Mouse (Mus musculus): ENCODE results near the gene Dach1. TPM values are rescaled to one million over a fixed set of nuclear protein-coding genes. Genes with fewer than 3 reads are reported as not detected.

Dach1 gene
- polyA plus RNA-seq, 1 experiment = 0.23 TPM

DNA sequence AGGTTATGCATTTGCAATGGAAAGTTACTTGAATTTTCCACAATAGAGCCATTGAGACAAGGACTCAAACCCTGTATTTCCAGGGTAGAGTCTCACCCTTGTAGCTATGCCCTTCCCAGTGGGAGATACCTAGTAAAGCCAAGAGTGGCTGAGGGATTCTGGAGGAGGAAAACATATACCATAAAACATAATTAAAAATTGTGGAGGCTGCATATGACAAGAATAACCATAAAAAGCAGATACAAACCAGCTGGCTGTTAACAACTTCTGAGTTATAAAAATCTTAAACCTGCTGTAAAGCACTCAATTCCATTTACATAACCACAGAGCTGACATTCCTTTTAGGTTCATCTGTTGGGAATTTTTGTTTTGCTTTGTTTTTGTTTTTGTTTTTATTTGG is 171.0 kb downstream of the Dach1 start:
- no peak overlapping the region for H3K4me3 ChIP-seq (ENCODE audit: extremely low read depth, insufficient read depth, insufficient read length)
- H3K36me3 ChIP-seq (ENCODE audit: control insufficient read depth, insufficient read depth, low read length) = no peaks in the 10 kb centered on the region
- H3K27ac ChIP-seq (ENCODE audit: insufficient read depth, low read length) = no peak overlapping the region
- no peak for DNase-seq (ENCODE audit: low read depth in 1 of 2, low spot score in 2 of 2)
- H3K27me3 ChIP-seq (ENCODE audit: control insufficient read depth, insufficient read depth, low read length) = no peaks in the 10 kb centered on the region
- TF ChIP-seq CTCF (IDR thresholded peaks at IDR 0.05; ENCODE audit: extremely low read depth, insufficient read depth, insufficient read length, insufficient replicate concordance) = no peak
- no peak for TF ChIP-seq POLR2A (IDR thresholded peaks at IDR 0.05; ENCODE audit: low read depth, low read length)
- H3K4me1 ChIP-seq (ENCODE audit: control insufficient read depth, insufficient read depth, insufficient read length) = no peaks in the 10 kb centered on the region

DNA sequence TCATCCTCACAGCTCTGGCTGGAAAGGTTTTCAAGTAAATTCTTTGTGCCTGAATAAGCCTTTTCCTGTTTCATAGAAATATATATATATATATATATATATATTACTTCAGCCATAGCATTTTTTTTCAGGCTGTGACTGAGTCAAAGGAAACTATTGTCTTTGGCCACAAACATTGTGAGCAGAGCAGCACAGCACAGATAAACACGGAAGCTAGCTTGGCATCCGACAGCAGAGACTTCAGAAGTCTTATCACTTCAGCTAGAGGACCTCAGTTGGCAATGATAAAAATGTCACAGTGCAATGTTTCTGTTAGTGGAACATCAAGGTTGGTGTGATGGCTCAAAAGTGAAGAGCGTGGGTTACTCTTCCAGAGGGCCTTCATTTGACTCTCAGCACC is 186.3 kb downstream of the Dach1 start:
- no peak overlapping the region for H3K4me3 ChIP-seq (ENCODE audit: extremely low read depth, insufficient read depth, insufficient read length)
- H3K27me3 ChIP-seq (ENCODE audit: control insufficient read depth, insufficient read depth, low read length) = no peaks in the 10 kb centered on the region
- DNase-seq (ENCODE audit: low read depth in 1 of 2, low spot score in 2 of 2) = no peak
- H3K4me1 ChIP-seq (ENCODE audit: control insufficient read depth, insufficient read depth, insufficient read length) = no peaks in the 10 kb centered on the region
- WGBS = 70% methylated on average over 3 of the region's 3 CpGs
- TF ChIP-seq POLR2A (IDR thresholded peaks at IDR 0.05; ENCODE audit: low read depth, low read length) = no peak
- no peak for TF ChIP-seq CTCF (IDR thresholded peaks at IDR 0.05; ENCODE audit: extremely low read depth, insufficient read depth, insufficient read length, insufficient replicate concordance)
- H3K36me3 ChIP-seq (ENCODE audit: control insufficient read depth, insufficient read depth, low read length) = no peaks in the 10 kb centered on the region
- no peak overlapping the region for H3K27ac ChIP-seq (ENCODE audit: insufficient read depth, low read length)

DNA sequence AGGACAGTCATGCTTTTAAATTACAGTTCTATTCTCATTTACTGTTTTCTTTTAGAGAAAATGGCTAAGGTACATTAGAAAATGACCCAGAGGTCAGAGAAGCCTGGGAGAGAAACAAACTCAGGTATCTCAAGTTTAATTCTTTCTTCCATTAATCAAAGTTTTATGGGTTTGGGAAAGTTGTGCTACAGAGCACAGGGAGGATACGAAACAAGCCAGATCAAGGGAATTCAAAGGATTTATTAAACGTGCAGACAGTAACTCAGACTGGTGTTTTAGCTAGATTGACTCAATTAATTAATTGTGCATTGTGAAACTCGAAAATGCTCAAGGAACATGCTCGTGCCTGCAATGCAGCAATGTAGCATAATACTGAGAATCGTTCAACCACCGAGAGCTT is 186.9 kb downstream of the Dach1 start:
- no peaks in the 10 kb centered on the region for H3K27me3 ChIP-seq (ENCODE audit: control insufficient read depth, insufficient read depth, low read length)
- H3K27ac ChIP-seq (ENCODE audit: insufficient read depth, low read length) = no peak overlapping the region
- no peak for DNase-seq (ENCODE audit: low read depth in 1 of 2, low spot score in 2 of 2)
- H3K4me1 ChIP-seq (ENCODE audit: control insufficient read depth, insufficient read depth, insufficient read length) = no peaks in the 10 kb centered on the region
- WGBS = 83% methylated on average over 6 of the region's 6 CpGs
- H3K4me3 ChIP-seq (ENCODE audit: extremely low read depth, insufficient read depth, insufficient read length) = no peak overlapping the region
- TF ChIP-seq POLR2A (IDR thresholded peaks at IDR 0.05; ENCODE audit: low read depth, low read length) = no peak
- TF ChIP-seq CTCF (IDR thresholded peaks at IDR 0.05; ENCODE audit: extremely low read depth, insufficient read depth, insufficient read length, insufficient replicate concordance) = no peak
- no peaks in the 10 kb centered on the region for H3K36me3 ChIP-seq (ENCODE audit: control insufficient read depth, insufficient read depth, low read length)

DNA sequence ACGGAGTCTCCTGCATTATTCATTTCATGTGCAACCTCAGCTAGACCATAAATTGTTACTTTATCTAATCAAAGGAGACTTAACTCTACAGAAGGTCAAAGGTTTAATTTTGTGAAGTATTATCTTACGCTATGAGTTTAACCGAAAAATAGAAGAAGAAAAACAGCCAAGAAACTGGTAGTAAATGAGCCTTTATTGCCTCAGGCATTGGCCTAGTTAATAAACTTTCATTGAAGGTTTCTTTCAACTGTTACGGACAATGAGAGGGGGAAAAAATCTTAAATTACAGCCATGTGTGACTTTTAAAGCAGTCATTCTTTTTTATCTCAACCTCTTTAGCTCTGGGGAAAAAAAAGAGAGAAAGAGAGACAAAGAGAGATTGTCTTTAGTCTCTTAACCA is 188.7 kb downstream of the Dach1 start:
- no peak for DNase-seq (ENCODE audit: low read depth in 1 of 2, low spot score in 2 of 2)
- Histone ChIP-seq H3K27me3 (ENCODE audit: control insufficient read depth, insufficient read depth, low read length) (no peaks in the 10 kb centered on the region), H3K4me3 (ENCODE audit: extremely low read depth, insufficient read depth, insufficient read length) (no peak overlapping the region), H3K4me1 (ENCODE audit: control insufficient read depth, insufficient read depth, insufficient read length) (no peaks in the 10 kb centered on the region), H3K27ac (ENCODE audit: insufficient read depth, low read length) (no peak overlapping the region), H3K36me3 (ENCODE audit: control insufficient read depth, insufficient read depth, low read length) (no peaks in the 10 kb centered on the region)
- WGBS = 88% methylated on average over 4 of the region's 4 CpGs
- TF ChIP-seq POLR2A (IDR thresholded peaks at IDR 0.05; ENCODE audit: low read depth, low read length) (no peak), CTCF (IDR thresholded peaks at IDR 0.05; ENCODE audit: extremely low read depth, insufficient read depth, insufficient read length, insufficient replicate concordance) (no peak)

DNA sequence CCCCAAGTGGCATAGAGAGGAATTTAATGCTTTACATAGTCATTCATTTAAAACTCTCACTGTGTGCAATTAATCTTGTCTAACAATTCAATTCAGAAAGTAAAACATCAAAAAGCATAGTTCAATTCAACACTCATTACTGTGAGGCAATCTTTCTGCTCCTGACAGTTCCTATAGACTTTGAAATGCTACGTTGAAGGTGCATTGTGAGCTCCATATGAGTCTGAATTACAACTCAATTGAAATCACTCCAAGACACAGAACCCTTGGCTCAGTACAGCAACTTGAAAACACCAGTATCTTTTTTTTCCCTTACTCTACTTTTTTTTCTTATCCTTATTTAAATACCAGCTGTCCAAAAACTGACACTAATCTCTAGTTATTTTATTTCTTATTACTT is 193.5 kb downstream of the Dach1 start:
- H3K4me3 ChIP-seq (ENCODE audit: extremely low read depth, insufficient read depth, insufficient read length) = no peak overlapping the region
- 81% methylated on average over 1 of the region's 1 CpGs for WGBS
- no peaks in the 10 kb centered on the region for H3K27me3 ChIP-seq (ENCODE audit: control insufficient read depth, insufficient read depth, low read length)
- H3K36me3 ChIP-seq (ENCODE audit: control insufficient read depth, insufficient read depth, low read length) = no peaks in the 10 kb centered on the region
- TF ChIP-seq POLR2A (IDR thresholded peaks at IDR 0.05; ENCODE audit: low read depth, low read length) (no peak), CTCF (IDR thresholded peaks at IDR 0.05; ENCODE audit: extremely low read depth, insufficient read depth, insufficient read length, insufficient replicate concordance) (no peak)
- DNase-seq (ENCODE audit: low read depth in 1 of 2, low spot score in 2 of 2) = no peak
- no peaks in the 10 kb centered on the region for H3K4me1 ChIP-seq (ENCODE audit: control insufficient read depth, insufficient read depth, insufficient read length)
- no peak overlapping the region for H3K27ac ChIP-seq (ENCODE audit: insufficient read depth, low read length)

DNA sequence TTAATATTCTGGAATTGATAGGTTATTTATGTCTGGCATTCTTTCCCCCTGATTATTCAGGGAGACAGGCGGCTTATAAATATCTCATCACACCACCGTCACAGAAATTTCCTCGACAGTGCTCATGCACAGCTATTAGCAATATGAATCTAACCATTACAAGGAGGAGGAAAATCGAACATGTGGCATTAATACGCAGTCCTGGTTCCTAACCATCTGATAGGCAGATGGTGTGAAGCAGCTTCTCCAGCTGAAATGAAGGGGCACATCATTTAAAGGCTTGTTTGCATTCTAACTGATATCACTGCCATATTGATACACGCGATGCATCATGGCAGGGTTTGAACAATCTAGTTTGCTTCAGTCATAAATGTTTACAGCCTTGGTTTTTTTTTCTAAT is 194.1 kb downstream of the Dach1 start:
- no peak overlapping the region for H3K4me3 ChIP-seq (ENCODE audit: extremely low read depth, insufficient read depth, insufficient read length)
- H3K36me3 ChIP-seq (ENCODE audit: control insufficient read depth, insufficient read depth, low read length) = no peaks in the 10 kb centered on the region
- no peak for DNase-seq (ENCODE audit: low read depth in 1 of 2, low spot score in 2 of 2)
- no peaks in the 10 kb centered on the region for H3K4me1 ChIP-seq (ENCODE audit: control insufficient read depth, insufficient read depth, insufficient read length)
- WGBS = 93% methylated on average over 7 of the region's 7 CpGs
- TF ChIP-seq CTCF (IDR thresholded peaks at IDR 0.05; ENCODE audit: extremely low read depth, insufficient read depth, insufficient read length, insufficient replicate concordance) (no peak), POLR2A (IDR thresholded peaks at IDR 0.05; ENCODE audit: low read depth, low read length) (no peak)
- H3K27ac ChIP-seq (ENCODE audit: insufficient read depth, low read length) = no peak overlapping the region
- H3K27me3 ChIP-seq (ENCODE audit: control insufficient read depth, insufficient read depth, low read length) = no peaks in the 10 kb centered on the region

DNA sequence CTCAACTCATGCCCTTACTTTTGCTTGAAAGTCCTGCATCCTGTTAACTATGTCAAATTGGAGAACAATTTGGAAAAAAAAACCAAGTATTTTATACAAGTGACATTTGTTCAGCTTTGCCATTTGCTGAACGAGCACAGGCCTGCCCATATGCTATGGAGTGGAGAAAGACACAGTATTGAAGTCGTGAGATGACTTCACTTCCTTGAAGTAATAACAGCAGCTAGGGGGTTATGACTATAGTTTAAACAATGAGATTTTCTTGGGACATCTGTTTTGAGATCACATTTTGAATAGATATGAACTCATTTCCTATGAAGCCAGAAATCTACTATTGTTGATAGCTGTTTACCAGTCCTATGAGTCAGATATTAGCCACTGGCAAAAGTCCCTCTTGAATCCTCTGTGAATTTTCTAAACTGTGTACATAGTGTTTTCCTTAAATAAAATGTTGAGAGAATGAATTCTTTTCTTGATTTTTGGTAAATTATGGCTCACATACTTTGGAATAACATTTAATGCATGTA is 205.0 kb downstream of the Dach1 start:
- H3K4me3 ChIP-seq (ENCODE audit: extremely low read depth, insufficient read depth, insufficient read length) = no peak overlapping the region
- no peak for DNase-seq (ENCODE audit: low read depth in 1 of 2, low spot score in 2 of 2)
- no peaks in the 10 kb centered on the region for H3K4me1 ChIP-seq (ENCODE audit: control insufficient read depth, insufficient read depth, insufficient read length)
- no peaks in the 10 kb centered on the region for H3K36me3 ChIP-seq (ENCODE audit: control insufficient read depth, insufficient read depth, low read length)
- no peak overlapping the region for H3K27ac ChIP-seq (ENCODE audit: insufficient read depth, low read length)
- WGBS = 74% methylated on average over 2 of the region's 2 CpGs
- no peaks in the 10 kb centered on the region for H3K27me3 ChIP-seq (ENCODE audit: control insufficient read depth, insufficient read depth, low read length)
- no peak for TF ChIP-seq CTCF (IDR thresholded peaks at IDR 0.05; ENCODE audit: extremely low read depth, insufficient read depth, insufficient read length, insufficient replicate concordance)
- no peak for TF ChIP-seq POLR2A (IDR thresholded peaks at IDR 0.05; ENCODE audit: low read depth, low read length)
